Mouse (Mus musculus) embryo, embryonic 10.5 days (tissue): ENCODE measurements around the gene Tdp2.
"Not testable (repeated sequence)": the region's sequence is repeated elsewhere in the genome, so short reads cannot be mapped to it uniquely, and the experiment has no call there.

Experiments
- DNase-seq: peaks from one replicate; pipeline ENCODE4 v3.0.0-alpha.2; 2015; ENCODE audit warnings: low spot score

The Tdp2 gene

DNA sequence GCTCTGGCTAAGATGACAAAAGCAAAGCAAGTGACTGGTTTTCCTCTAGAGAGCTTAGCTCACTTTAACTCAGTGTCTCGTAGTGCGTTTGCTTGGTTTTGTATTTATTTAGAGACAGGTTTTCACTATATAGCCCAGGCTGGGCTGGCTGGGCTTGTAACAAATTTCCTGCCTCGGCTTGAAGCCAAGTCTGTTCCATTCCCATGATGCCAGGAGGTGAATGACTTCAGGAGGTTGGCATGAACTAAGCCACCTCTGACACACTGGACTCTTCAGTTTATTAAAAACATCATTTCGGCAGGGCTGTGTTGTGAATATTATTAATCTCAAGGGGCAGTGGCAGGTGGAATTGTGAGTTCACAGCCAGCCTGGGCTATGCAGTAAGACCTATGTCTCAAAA is 5.9 kb upstream of the Tdp2 start:
- DNase-seq = no peak

DNA sequence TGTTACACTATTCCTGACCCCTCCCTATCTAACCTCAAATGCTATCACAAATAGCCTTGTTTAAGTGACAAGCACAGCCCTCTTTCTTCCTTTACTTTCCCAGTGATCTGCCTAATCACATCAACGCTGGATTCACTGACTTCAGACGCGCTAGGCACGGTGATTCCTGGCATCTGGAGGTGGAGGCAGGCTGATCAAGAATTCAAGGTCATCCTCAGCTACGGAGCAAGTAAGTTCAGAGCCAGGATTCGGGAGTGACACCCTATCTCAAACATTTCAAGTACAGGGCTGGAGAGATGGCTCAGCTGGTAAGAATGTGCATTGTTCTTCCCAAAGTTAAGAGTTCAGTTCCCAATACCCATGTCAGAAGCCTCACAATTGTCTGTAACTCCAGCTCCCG is 5.4 kb upstream of the Tdp2 start:
- no peak for DNase-seq

DNA sequence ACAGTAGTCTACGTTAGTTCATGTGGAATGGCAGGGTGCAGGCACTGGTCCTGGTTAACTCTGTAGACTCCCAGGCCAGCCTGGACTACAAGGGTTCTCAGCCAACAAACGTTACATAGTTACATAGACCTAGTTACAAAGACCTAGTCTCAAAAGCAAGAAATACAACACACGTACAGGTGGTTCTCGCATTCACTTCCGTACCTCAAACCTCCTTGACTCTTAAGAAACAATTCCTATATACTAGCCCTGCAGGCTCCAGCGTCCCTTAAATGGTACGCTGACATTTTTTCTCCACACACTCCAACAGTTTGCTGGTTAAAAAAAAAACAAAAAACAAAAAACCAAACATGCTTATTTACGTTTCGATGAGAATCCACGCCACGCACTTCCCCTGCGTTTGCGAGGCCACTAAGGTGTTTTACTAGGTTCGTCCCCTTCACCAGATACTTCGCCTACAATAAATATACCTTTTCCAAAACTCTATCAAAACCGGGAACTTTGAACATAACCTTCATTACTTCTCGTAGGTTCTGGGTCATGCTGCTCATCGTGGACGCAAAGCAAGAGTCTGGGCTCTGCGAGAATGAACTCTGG is 625 bp upstream of the Tdp2 start:
- DNase-seq = peak; percentile 51

DNA sequence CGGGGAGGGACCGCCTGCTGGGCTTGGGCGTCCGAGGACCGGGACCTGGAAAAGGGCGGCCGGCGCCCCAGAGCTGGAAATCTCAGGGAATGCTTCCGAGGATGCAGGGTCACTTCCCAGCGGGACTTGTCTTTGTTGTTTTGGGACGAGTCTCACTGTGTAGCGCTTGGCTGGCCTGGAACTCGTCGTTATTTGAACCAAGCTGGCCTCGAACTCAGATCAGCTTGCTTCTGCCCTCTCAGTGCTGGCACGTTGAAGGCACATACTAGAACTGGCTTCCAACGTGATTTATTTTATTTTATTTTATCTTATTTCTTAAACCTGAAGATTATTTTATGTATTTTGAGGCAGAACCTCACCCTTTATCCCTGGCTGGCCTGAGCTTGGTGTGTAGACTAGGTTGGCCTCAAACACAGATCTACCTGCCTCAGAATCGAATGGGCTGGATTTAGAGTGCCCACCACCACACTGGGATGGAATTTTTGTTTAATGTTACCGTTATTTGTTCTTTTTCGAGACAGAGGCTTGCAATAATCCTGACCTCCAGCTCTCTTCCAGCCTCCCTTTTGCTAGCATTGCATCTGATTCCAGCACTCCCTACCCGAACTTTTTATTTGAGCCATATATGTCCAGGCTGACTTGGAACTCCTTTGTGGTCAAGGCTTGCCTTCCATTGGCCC is 792 bp downstream of the Tdp2 start:
- DNase-seq = peak; percentile 57

DNA sequence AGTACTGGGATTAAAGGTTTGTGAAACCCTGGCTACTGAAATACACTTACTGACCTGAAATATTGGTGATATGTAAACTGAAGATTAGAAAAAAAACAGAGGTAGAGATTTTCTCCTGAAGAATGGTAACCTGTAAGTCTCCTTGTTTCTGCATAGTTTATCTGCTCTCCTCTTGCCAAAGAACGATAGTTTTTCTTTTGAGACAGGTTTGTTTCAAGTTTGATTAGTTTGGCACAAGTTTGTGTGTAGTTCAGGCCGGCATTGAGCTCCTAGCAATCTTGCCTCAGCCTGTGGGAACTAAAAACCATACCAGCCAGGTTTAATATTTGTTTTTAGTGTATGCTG is 1.3 kb downstream of the Tdp2 start:
- DNase-seq = no peak

DNA sequence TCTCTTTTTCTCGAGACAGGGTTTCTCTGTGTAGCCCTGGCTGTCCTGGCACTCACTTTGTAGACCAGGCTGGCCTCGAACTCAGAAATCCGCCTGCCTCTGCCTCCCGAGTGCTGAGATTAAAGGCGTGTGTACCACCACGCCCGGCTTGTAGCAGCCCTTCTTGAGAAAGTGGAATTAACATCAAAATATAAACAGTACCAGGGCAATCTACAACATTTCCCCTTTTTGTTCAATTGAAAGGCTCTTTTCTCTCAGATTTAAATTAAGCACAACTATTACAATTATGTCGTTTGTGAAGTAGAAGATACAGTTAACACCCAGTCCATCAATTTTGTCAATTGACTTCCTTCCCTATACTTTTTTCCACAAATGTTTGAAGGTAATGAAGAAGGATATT is 6.3 kb downstream of the Tdp2 start:
- not testable (repeated sequence) for DNase-seq

DNA sequence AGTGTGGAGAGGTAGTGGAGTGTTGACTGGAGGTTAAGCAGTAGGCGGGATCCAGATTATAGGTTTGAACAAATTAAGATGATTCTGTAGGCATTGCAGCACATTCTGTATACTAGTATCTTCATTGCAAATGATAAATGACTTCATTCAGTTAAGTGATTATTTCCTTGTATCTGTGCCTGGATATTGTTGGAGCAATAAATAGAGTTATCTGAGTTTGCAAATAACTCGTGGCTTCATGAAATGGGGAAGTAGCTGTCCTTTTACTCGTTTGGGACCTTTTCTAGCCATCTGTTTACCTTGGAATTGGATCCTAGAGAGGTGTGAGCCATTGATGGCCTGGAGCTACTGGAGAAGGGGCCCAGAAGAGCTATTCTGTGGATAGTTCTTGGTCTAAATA is 8.4 kb downstream of the Tdp2 start:
- no peak for DNase-seq

- no peak for DNase-seq
Observed at GRCm38 (mm10) chr13:24841702-24842101, 10.2 kb downstream of the Tdp2 start.

GRCm38 (mm10) chr13:24844983-24845955 is 13.8 kb downstream of the Tdp2 start, which contains the start of gene D130043K22Rik:
Gene D130043K22Rik (plus strand): TSS chr13:24845135.
- DNase-seq = peak; percentile 73

DNA sequence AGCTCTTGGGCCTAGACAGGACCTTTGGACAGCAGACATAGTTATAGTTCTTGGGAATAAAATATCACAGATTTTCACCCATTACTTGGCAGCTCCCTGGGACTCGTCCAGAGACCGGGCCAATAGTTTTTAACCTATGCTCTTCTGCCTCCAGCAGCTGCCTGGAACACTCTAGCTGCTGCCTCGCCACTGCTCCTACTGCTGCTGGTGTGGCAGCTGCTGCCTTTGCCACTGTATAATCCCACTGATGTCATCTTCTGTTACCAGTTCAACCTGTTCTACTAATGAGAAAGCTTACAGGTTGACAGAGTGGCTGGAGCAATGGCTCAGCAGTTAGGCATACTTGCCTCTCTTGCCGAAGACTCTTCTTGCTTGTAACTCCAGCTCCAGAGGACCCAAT is 17.8 kb downstream of the Tdp2 start:
- DNase-seq = no peak

- no peak for DNase-seq
Observed at GRCm38 (mm10) chr13:24851989-24852388, 20.5 kb downstream of the Tdp2 start.

- no peak for DNase-seq
Observed at GRCm38 (mm10) chr13:24852570-24852969, 21.1 kb downstream of the Tdp2 start.

GRCm38 (mm10) chr13:24859115-24859514 is 27.6 kb downstream of the Tdp2 start:
- DNase-seq = no peak

DNA sequence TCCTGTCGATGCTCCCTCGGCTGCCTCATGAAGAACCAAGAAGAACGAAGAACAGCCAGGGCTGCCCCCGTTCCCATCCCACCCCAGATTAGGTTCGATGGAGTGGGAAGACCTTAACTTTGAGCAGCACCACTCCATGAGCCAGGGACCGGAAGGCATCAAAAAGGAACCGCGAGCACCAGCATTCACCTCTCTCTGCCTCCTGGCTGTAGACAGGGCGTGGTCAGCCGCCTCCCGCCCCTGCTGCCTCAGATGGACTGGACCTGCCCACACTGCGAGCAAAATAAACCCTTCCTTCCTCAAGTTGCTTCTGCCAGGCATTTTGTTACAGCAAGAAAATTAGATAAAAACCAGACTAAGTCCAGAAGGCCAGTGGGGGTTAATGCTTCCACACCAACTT is 29.6 kb downstream of the Tdp2 start:
- DNase-seq = no peak

- DNase-seq = no peak
Observed at GRCm38 (mm10) chr13:24862021-24862420, 30.5 kb downstream of the Tdp2 start.

DNA sequence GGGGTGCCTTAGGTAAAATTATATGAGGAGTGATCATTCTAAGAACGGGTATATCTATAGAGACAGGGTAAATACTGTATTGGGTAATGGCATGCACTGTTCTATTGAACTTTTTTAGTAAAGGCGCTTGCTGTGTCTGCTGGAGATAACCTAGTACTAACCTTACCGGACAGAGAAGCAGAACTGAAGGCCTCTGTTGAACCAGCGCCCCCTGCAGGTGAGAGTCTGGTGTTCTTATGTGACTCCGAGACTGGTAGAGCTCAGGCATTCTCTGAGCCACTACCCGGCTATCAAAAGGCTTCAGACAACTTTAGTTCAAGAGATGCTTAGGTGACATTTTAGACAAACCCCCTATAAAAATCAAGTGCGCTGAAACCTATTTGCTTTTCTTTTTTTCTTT is 31.0 kb downstream of the Tdp2 start:
- DNase-seq = peak; percentile 42

DNA sequence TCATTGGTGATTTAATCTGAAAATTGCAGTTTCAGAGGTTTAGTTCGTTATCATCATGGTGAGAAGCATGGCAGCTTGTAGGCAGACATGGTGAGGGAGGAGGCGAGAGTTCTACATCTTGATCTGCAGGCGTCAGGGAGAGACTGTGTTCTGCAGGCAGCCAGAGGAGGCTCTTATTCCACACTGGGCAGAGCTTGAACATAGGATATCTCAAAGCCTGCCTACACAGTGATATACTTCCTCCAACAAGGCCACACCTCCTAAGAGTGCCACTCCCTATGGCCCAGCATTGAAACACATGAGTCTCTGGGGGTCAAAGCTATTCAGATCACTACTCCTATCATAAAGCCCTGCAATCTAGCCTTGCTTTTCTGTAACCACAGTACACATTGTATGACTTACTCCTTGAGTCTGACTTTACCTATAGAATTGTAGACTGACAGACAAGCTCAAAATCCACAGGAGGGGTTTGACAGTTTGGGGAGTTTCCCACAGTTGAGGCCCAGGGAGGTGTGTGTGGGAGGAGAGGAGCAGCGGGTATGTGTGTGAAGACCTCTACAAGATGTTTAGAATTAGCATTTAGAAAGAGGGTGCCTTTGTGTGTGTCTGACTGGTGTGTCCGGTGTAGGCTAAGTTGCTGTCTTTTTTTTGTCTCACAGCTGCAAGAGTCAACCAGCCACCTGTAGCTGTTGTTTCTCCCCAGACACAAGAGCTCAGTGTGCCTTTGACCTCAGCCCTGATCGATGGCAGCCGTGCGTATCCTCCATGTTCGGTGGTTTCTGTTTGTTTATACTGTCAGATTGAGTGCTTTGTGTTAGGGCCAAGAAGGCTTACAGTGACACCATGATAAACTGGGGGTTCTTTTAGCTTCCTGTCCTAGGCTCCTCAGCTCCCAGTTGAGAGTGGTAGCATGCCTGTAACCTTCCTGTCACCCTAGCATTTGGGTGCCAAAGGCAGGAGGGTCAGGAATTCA is 35.2 kb downstream of the Tdp2 start:
- DNase-seq = peak; percentile 23

- no peak for DNase-seq
Observed at GRCm38 (mm10) chr13:24867789-24868188, 36.3 kb downstream of the Tdp2 start.

DNA sequence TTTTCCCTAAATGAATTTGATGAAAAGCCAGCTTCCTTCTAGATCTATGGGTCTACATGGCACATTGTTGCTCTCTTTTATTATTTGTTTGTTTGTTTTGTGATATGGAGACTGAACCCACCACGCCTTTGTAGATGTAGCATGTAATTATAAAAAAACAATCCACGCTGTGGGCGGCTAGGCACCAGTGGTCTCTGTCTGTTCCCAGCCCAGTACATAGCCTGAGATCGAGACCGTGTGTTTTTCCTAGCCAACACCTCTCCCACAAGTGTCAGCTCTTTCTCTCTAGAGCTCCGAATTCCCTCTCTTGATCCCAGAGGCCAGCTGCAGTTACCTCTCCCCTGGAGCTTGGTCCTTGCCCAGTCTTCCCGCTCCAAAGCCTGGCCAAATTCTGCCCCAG is 36.8 kb downstream of the Tdp2 start:
- no peak for DNase-seq

DNA sequence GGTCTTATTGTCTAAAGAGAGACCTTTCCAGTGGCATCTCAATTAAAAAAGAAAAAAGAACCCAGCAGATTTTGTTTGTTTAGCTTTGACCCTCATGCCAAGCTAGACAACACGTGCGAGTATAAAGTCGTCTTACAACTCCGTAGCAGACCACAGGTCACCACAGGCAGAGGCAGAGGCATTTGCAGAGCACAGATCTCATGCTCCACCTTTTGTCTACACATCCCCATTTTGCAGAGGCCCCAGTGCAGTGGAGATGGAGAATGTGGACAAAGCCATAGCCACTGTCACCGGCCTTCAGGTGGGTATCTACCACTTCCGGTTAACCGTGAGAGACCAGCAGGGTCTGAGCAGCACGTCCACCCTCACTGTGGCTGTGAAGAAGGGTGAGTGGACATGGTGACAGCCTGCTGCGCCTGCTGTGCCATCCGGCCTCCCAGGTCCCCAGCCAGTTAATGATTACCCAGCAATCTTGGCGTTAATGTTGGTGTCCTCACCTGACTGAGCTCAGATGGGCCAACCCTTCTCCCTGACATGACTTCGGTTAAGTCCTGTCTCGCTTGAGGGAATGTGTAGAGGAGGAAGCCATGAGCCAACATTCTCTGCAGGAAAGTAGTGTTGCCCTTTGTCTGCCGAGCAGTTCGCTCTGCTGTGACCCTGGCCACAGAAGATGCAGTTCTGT is 48.0 kb downstream of the Tdp2 start:
- no peak for DNase-seq

DNA sequence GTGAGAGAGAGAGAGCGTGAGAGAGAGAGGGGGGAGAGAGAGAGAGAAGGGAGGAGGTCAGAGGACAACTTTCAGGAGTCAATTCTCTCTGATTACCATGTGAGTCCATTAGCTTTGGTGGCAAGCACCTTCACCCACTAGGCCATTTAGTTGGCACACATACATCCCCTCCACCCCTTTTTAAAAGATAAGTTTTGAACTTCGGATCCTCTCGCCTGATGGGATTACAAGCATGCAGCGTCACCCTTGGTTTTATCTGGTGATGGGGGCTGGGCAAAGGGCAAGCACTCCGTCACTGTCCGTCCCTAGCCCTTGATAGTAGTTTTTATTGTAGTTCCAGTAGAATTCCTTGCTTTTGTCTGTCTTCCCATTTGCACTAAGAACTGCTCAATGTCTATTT is 48.7 kb downstream of the Tdp2 start:
- no peak for DNase-seq
